Mouse (Mus musculus) thymus, postnatal 25 days (tissue): ENCODE measurements around the gene Gm6676.
"Not testable (repeated sequence)": the region's sequence is repeated elsewhere in the genome, so short reads cannot be mapped to it uniquely, and the experiment has no call there.

Experiments
- DNase-seq: peaks from one replicate; pipeline ENCODE4 v3.0.0; 2022

Gm6676 gene

GRCm38 (mm10) chr14:7125312-7125711, at the start of gene Gm6676:
Gene Gm6676, minus strand, starts transcription at chr14:7125412.
- not testable (repeated sequence) for DNase-seq

GRCm38 (mm10) chr14:7174483-7174971, 49.3 kb upstream of the Gm6676 start, which contains the start of gene Gm3512:
Gene Gm3512, minus strand, starts transcription at chr14:7174533.
- peak; percentile 12 for DNase-seq

- peak; percentile 9 for DNase-seq
Observed at GRCm38 (mm10) chr14:7105124-7105802, 19.9 kb downstream of the Gm6676 start.

- not testable (repeated sequence) for DNase-seq
Observed at GRCm38 (mm10) chr14:7100521-7100920, 24.7 kb downstream of the Gm6676 start, which contains the start of gene Gm3696. Gene Gm3696, minus strand, starts transcription at chr14:7100621.
